Mouse (Mus musculus): ENCODE measurements around the gene Tgfb2. TPM values are rescaled to one million over a fixed set of nuclear protein-coding genes. Genes with fewer than 3 reads are reported as not detected.

Gene Tgfb2
- total RNA-seq, 4 experiments from 2014 or later = 18.5 to 23.3 (median 22.2) TPM

- no peak for DNase-seq (ENCODE audit: low spot score in 2 of 2)
These were observed 120.1 kb downstream of the Tgfb2 start for GRCm38 (mm10) chr1:186585571-186586164.

- DNase-seq (ENCODE audit: low spot score in 2 of 2) = peak in 1 of 2 experiments; percentile 26
These were observed 121.9 kb downstream of the Tgfb2 start for GRCm38 (mm10) chr1:186583933-186584332.

GRCm38 (mm10) chr1:186582113-186582512 lies 123.7 kb downstream of the Tgfb2 start:
- DNase-seq (ENCODE audit: low spot score in 2 of 2) = no peak

- no peak for DNase-seq (ENCODE audit: low spot score in 2 of 2)
These were observed 124.1 kb downstream of the Tgfb2 start for GRCm38 (mm10) chr1:186581666-186582065.

GRCm38 (mm10) chr1:186581114-186581513 lies 124.7 kb downstream of the Tgfb2 start:
- no peak for DNase-seq (ENCODE audit: low spot score in 2 of 2)

GRCm38 (mm10) chr1:186577302-186577701 lies 128.5 kb downstream of the Tgfb2 start:
- peak in 1 of 2 experiments; percentile 59 for DNase-seq (ENCODE audit: low spot score in 2 of 2)

GRCm38 (mm10) chr1:186575629-186576028 lies 130.2 kb downstream of the Tgfb2 start:
- no peak for DNase-seq (ENCODE audit: low spot score in 2 of 2)

GRCm38 (mm10) chr1:186575074-186575473 lies 130.7 kb downstream of the Tgfb2 start:
- DNase-seq (ENCODE audit: low spot score in 2 of 2) = no peak

Other genes starting within 250 kb of the Tgfb2 start
- 10 to 100 TPM in 2 of 4 experiments, 1 to 10 TPM in 2; 8.2 to 11.9 (median 10.1) TPM for gene Rrp15, start 43.4 kb upstream of the Tgfb2 start, total RNA-seq (2022)

Data from gastrocnemius, adult 8-10 months (tissue).